Mouse (Mus musculus): ENCODE data around the gene Catip. TPM values are rescaled to one million over a fixed set of nuclear protein-coding genes. Genes with fewer than 3 reads are reported as not detected.
"Not testable (repeated sequence)": the region's sequence is repeated elsewhere in the genome, so short reads cannot be mapped to it uniquely, and the experiment has no call there.

Gene Catip
- polyA plus RNA-seq, 1 experiment from 2014 or later = 2.8 TPM

DNA sequence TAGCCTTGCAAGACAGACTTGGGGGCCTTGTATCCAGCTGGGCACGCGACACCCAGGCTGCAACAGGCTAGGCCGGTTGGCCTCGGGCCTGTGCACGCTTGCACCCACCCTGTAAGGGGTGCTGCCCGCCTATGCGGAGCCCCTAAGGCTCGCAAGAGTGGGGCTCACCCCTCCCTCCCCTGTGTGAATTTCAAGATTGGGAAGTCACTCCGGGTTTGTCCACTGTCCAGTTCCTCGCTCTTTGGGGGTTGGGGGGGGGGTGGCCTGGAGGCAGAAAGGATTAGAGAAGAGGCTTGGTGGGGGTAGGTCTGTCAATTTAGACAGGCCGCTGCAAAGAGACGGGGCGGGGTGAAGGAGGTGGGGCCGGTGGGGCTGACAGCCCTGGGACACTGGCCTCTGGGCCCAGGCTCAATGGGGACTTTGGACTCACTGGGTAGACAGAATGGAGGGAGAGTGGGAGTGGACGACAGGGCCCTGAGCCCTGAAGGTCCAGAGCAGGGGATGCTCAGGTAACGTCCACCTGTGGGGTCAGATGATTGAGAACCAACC, 30.6 kb downstream of the Catip start:
- H3K9me3 ChIP-seq (replicated peaks) = no peaks in the 10 kb centered on the region
- H3K4me3 ChIP-seq (replicated peaks) = peak overlapping the region; percentile 91
- peak overlapping the region; percentile 84 for H3K4me2 ChIP-seq (replicated peaks)
- peak overlapping the region; percentile 99 for H3K9ac ChIP-seq
- H3K27me3 ChIP-seq = no peaks in the 10 kb centered on the region
- peak overlapping the region; percentile 98 for H3K27ac ChIP-seq (replicated peaks)
- H3K4me1 ChIP-seq = peaks cover 64% of the 10 kb centered on the region
- peak; percentile 12; the same call in 1 of the 2 replicates for ATAC-seq (ENCODE audit: insufficient number of reproducible peaks, low FRiP score, low TSS enrichment, low read depth)
- WGBS = 2% methylated on average over 16 of the region's 16 CpGs
- peaks cover 19% of the 10 kb centered on the region for H3K36me3 ChIP-seq

DNA sequence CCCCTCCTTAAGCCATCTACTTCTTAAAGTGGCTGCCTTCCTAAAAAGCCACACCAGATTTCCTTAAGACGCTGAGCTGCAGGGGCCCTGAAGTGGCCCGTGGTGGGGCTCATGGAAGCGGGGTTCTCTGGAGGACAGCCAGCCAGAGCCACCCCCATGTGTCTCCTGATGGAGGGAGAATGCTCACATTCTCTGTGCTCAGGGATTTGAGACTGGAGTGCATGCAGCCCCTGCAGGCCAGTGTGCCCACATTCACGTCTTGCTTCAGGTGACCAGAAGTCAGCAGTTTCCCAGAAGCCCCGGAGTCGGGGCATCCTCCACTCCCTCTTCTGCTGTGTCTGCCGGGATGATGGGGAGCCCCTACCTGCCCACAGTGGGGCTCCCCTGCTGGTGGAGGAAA, 31.1 kb downstream of the Catip start:
- H3K4me3 ChIP-seq (replicated peaks) = peak overlapping the region; percentile 91
- H3K27ac ChIP-seq (replicated peaks) = peak overlapping the region; percentile 98
- peak overlapping the region; percentile 99 for H3K9ac ChIP-seq
- H3K4me1 ChIP-seq = peaks cover 60% of the 10 kb centered on the region
- ATAC-seq (ENCODE audit: insufficient number of reproducible peaks, low FRiP score, low TSS enrichment, low read depth) = no peak
- peak overlapping the region; percentile 84 for H3K4me2 ChIP-seq (replicated peaks)
- H3K9me3 ChIP-seq (replicated peaks) = no peaks in the 10 kb centered on the region
- peaks cover 19% of the 10 kb centered on the region for H3K36me3 ChIP-seq
- no peaks in the 10 kb centered on the region for H3K27me3 ChIP-seq
- 33% methylated on average over 7 of the region's 7 CpGs for WGBS

DNA sequence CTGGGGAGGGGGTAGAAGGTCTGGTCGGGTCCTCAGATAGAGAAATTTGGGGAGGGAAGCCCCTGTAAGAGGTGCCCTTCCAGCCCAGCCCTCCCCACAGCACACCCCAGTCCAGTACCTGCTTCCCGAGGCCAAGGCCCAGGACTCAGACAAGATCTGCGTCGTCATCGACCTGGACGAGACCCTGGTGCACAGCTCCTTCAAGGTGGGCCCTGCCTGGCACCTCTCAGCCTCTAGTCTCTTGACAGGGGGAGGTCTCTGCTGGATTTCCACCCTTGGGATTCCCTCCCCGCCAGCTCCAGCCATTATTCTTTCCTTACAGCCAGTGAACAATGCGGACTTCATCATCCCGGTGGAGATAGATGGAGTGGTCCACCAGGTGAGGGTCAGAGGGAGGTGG, 31.8 kb downstream of the Catip start:
- peaks cover 53% of the 10 kb centered on the region for H3K4me1 ChIP-seq
- no peak overlapping the region for H3K27ac ChIP-seq (replicated peaks)
- peak overlapping the region; percentile 84; the same call in 1 of the 2 replicates for H3K4me2 ChIP-seq (replicated peaks)
- 0 out of 2 replicates have a peak overlapping the region, but pooled peaks have one; percentile 91 for H3K4me3 ChIP-seq (replicated peaks)
- 83% methylated on average over 9 of the region's 9 CpGs for WGBS
- no peak overlapping the region for H3K9ac ChIP-seq
- no peaks in the 10 kb centered on the region for H3K27me3 ChIP-seq
- ATAC-seq (ENCODE audit: insufficient number of reproducible peaks, low FRiP score, low TSS enrichment, low read depth) = no peak
- H3K9me3 ChIP-seq (replicated peaks) = no peaks in the 10 kb centered on the region
- H3K36me3 ChIP-seq = peaks cover 19% of the 10 kb centered on the region

DNA sequence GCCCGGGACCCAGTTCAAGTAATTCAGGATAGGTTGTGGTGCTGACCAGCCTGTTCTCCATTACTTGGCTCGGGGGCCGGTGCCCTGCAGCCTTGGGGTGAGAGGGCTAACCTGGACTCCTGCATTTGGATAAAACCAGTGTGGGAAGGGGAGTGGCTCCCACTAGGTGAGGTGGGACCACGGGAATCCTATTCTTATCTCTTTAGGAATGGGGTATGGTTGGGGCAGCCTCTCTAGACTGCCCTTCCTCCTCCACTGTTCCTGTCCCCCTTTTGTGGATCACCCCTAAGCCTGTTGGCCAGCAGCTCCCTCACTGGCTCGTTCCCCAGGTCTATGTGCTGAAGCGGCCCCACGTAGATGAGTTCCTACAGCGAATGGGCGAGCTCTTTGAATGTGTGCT, 32.4 kb downstream of the Catip start:
- H3K4me2 ChIP-seq (replicated peaks) = no peak overlapping the region
- H3K27ac ChIP-seq (replicated peaks) = peak overlapping the region; percentile 9; the same call in 1 of the 2 replicates
- H3K9ac ChIP-seq = no peak overlapping the region
- ATAC-seq (ENCODE audit: insufficient number of reproducible peaks, low FRiP score, low TSS enrichment, low read depth) = no peak
- no peaks in the 10 kb centered on the region for H3K27me3 ChIP-seq
- no peak overlapping the region for H3K4me3 ChIP-seq (replicated peaks)
- peaks cover 19% of the 10 kb centered on the region for H3K36me3 ChIP-seq
- H3K9me3 ChIP-seq (replicated peaks) = no peaks in the 10 kb centered on the region
- peaks cover 51% of the 10 kb centered on the region for H3K4me1 ChIP-seq
- WGBS = 91% methylated on average over 9 of the region's 9 CpGs

DNA sequence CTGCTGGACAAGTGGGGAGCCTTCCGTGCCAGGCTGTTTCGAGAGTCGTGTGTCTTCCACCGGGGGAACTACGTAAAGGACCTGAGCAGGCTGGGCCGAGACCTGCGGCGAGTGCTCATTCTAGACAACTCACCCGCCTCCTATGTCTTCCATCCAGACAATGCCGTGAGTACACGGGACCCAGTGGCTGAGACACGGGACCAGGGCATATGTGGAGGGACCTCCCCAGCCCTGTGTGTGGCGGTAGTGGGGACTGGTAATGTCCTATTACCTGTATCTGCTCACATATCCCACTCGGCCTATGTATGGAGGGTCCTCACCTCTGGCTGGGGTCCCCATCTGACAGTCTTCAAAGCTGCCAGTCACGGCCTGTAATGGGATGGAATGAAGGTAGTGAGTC, 33.0 kb downstream of the Catip start:
- Histone ChIP-seq H3K27ac (replicated peaks) (peak overlapping the region; percentile 9; the same call in 1 of the 2 replicates), H3K4me2 (replicated peaks) (no peak overlapping the region), H3K9me3 (replicated peaks) (no peaks in the 10 kb centered on the region), H3K4me3 (replicated peaks) (no peak overlapping the region), H3K9ac (no peak overlapping the region), H3K27me3 (no peaks in the 10 kb centered on the region), H3K4me1 (peaks cover 45% of the 10 kb centered on the region), H3K36me3 (peaks cover 19% of the 10 kb centered on the region)
- no peak for ATAC-seq (ENCODE audit: insufficient number of reproducible peaks, low FRiP score, low TSS enrichment, low read depth)
- WGBS = 87% methylated on average over 15 of the region's 15 CpGs

DNA sequence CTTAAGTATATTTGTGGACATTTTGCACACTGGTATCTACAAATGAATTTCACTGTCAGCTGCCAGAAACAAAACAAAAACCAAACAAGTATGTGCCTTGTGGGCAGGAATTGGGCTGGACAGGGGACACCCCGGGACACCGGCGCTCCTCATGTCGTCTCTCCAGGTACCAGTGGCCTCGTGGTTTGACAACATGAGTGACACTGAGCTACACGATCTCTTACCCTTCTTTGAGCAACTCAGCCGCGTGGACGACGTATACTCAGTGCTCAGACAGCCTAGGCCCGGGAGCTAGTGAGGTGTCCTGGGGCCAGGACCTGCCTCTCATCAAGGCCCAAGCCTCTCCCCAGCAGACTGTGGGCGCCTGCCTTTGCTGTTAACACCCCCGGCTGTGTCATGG, 33.4 kb downstream of the Catip start:
- Histone ChIP-seq H3K27me3 (no peaks in the 10 kb centered on the region), H3K36me3 (peaks cover 19% of the 10 kb centered on the region), H3K27ac (replicated peaks) (no peak overlapping the region; the same call in 1 of the 2 replicates), H3K4me2 (replicated peaks) (no peak overlapping the region), H3K9ac (no peak overlapping the region), H3K4me3 (replicated peaks) (no peak overlapping the region), H3K4me1 (peaks cover 41% of the 10 kb centered on the region), H3K9me3 (replicated peaks) (no peaks in the 10 kb centered on the region)
- WGBS = 79% methylated on average over 13 of the region's 13 CpGs
- no peak for ATAC-seq (ENCODE audit: insufficient number of reproducible peaks, low FRiP score, low TSS enrichment, low read depth)

DNA sequence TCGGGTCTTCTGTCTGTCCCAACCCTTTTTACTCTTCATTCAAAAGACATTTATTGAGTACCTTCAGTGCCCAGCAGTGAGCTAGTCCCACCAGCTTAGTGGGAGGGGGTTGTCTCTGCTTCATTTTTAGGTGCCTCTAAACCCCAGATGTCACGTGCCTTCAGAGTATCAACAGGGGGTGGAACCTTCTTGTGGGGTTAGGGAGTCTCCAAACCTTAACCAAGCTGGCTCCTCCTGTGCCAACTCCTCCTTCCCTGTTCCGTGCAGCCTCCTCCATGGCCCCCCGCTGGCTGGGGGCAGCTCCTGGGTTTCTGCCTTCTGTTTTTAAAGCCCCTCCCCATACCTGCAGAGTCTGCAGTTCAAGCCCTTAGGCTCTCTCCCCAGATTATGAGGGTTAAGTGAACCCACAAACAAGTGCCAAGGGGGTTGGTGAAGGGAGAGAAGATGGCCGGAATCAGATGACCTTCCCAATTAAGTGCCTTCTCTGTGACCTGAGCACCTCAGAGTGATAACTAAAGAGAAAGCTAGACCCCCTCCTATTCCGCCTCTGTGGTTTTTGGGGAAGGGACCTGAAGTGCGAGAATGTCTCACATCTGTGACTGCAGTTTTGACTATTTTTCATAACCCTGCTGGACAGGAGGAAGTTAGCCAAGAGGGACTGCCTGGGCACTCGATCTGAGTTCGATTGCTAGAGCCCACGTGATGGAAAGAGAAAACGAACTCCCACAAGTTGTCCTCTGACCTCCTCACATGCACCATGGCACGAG, 34.7 kb downstream of the Catip start:
- WGBS = 5% methylated on average over 12 of the region's 12 CpGs
- H3K9me3 ChIP-seq (replicated peaks) = not testable (repeated sequence)
- ATAC-seq (ENCODE audit: insufficient number of reproducible peaks, low FRiP score, low TSS enrichment, low read depth) = 0 out of 2 replicates have a peak, but pooled peaks have one; percentile 0

DNA sequence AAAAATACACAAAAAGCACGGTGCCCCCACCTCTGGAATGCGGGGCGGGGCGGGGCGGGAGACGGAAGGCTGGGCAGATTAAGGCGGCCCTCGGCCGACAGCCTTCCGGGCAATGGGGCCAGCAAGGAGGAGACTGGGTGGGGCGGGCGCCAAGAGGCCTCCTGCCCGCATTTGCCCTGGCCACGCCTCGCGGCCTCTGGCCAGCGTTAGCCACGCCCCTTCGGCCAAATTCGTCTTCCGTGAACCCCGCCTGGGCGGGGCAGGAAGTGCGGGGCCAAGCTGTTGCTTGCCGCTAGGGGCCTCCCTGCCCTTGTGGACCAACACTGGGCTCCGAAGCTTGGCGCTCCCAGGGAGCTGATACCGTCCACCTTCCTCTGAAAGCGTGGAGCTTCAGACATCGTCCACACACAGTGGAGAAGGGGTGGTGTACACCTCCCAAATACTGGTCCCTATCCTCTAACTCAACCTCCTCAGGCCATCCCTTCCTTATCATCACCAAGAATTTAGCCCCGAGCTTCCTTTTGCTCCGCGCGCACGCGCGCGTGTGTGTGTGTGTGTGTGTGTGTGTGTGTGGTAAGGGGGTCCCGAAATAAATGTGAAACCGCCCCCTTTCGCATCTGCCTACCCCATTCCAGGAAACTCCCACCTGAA, 35.5 kb downstream of the Catip start:
- Histone ChIP-seq H3K4me2 (replicated peaks) (peak overlapping the region; percentile 80), H3K27ac (replicated peaks) (peak overlapping the region; percentile 94), H3K9me3 (replicated peaks) (no peaks in the 10 kb centered on the region), H3K27me3 (no peaks in the 10 kb centered on the region), H3K36me3 (peaks cover 19% of the 10 kb centered on the region), H3K9ac (peak overlapping the region; percentile 39), H3K4me1 (peaks cover 33% of the 10 kb centered on the region), H3K4me3 (replicated peaks) (peak overlapping the region; percentile 44)
- WGBS = under 1% methylated on average over 41 of the region's 41 CpGs
- ATAC-seq (ENCODE audit: insufficient number of reproducible peaks, low FRiP score, low TSS enrichment, low read depth) = peak; percentile 89

More for the DNA sequence above, 34.7 kb downstream of the Catip start:
- Histone ChIP-seq H3K4me2 (replicated peaks) (peak overlapping the region; percentile 80), H3K4me1 (peaks cover 34% of the 10 kb centered on the region), H3K27ac (replicated peaks) (peak overlapping the region; percentile 94), H3K36me3 (peaks cover 19% of the 10 kb centered on the region), H3K4me3 (replicated peaks) (peak overlapping the region; percentile 44)
- H3K9ac ChIP-seq, H3K27me3 ChIP-seq: not testable (repeated sequence)

DNA sequence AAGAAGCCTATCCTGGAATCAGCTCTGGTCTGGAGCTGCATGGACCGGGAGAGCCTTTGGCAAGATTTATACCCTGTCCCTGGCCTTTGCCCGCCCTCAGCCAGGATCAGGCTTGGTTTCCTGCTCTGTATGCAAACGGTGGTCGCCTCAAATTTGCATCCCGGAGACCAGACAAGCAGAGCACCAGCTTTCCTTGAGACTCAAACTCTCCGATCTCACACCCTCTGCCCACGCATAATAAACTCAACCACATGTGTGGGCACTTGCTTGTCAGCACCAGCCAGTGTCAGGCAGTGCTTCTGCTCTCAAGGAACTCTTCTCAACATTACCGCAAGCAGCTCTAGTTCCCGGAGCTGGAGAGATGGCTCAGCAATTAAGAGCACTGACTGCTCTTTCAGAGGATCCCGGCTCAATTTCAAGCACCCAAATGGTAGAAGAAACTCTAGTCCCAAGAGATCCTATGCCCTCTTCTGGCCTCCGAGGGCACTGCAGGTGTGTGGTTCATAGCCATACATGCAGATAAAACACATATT, 36.1 kb downstream of the Catip start:
- Histone ChIP-seq H3K36me3 (peaks cover 19% of the 10 kb centered on the region), H3K4me3 (replicated peaks) (peak overlapping the region; percentile 44), H3K9me3 (replicated peaks) (no peaks in the 10 kb centered on the region), H3K27ac (replicated peaks) (peak overlapping the region; percentile 94), H3K27me3 (no peaks in the 10 kb centered on the region), H3K4me1 (peaks cover 27% of the 10 kb centered on the region), H3K4me2 (replicated peaks) (peak overlapping the region; percentile 80), H3K9ac (peak overlapping the region; percentile 39)
- ATAC-seq (ENCODE audit: insufficient number of reproducible peaks, low FRiP score, low TSS enrichment, low read depth) = 0 out of 2 replicates have a peak, but pooled peaks have one; percentile 2
- WGBS = 3% methylated on average over 11 of the region's 11 CpGs

DNA sequence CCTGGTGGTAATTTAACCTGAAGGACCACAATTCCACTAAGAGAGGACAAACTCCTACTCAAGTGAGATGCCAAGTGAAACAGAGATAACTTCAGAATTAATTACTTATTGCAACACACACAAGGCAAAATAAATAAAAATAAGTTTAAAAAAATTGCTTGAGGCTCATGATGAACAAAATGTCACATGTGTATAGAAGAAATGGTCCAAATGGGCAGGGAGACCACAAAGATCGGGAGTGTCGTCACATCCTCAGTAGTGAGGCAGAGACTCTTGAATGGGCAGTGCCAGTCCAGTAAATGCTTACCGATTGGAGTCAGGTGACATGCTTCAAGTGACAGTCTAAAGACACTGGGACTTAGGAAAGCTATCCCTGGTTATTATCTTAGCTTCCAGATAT, 38.6 kb downstream of the Catip start:
- Histone ChIP-seq H3K4me2 (replicated peaks) (no peak overlapping the region), H3K4me1 (peaks cover 5% of the 10 kb centered on the region; the same call in 1 of the 2 replicates), H3K36me3 (no peaks in the 10 kb centered on the region), H3K9ac (no peak overlapping the region), H3K27ac (replicated peaks) (no peak overlapping the region), H3K9me3 (replicated peaks) (no peaks in the 10 kb centered on the region), H3K4me3 (replicated peaks) (no peak overlapping the region), H3K27me3 (no peaks in the 10 kb centered on the region)
- WGBS = 70% methylated on average over 3 of the region's 3 CpGs
- ATAC-seq (ENCODE audit: insufficient number of reproducible peaks, low FRiP score, low TSS enrichment, low read depth) = no peak

All from embryonic facial prominence, embryonic 15.5 days (tissue).